Mouse (Mus musculus): ENCODE measurements around the gene Ap5z1. TPM values are rescaled to one million over a fixed set of nuclear protein-coding genes. Genes with fewer than 3 reads are reported as not detected.

Gene Ap5z1
- polyA plus RNA-seq, 1 experiment from 2014 or later, result 9.8 TPM

- Histone ChIP-seq H3K4me1 (peaks cover 77% of the 10 kb centered on the region), H3K4me3 (peak overlapping the region; percentile 36), H3K4me2 (peak overlapping the region; percentile 72), H3K9me3 (no peaks in the 10 kb centered on the region), H3K9ac (peak overlapping the region; percentile 31; the same call in 1 of the 2 replicates), H3K36me3 (peaks cover 23% of the 10 kb centered on the region), H3K27ac (peak overlapping the region; percentile 96), H3K27me3 (no peaks in the 10 kb centered on the region)
- WGBS, result 1% methylated on average over 19 of the region's 19 CpGs
- peak; percentile 94 for ATAC-seq (ENCODE audit: insufficient number of reproducible peaks, low FRiP score, low TSS enrichment, low read depth)
Measured at GRCm38 (mm10) chr5:142440451-142441147, 23.1 kb upstream of the Ap5z1 start.

- Histone ChIP-seq H3K4me1 (peaks cover 83% of the 10 kb centered on the region), H3K9ac (no peak overlapping the region), H3K9me3 (no peaks in the 10 kb centered on the region), H3K4me3 (peak overlapping the region; percentile 36), H3K27ac (peak overlapping the region; percentile 96), H3K4me2 (peak overlapping the region; percentile 72), H3K36me3 (peaks cover 14% of the 10 kb centered on the region; the same call in 1 of the 2 replicates), H3K27me3 (no peaks in the 10 kb centered on the region)
- no peak for ATAC-seq (ENCODE audit: insufficient number of reproducible peaks, low FRiP score, low TSS enrichment, low read depth)
- WGBS, result 57% methylated on average over 22 of the region's 22 CpGs
Measured at GRCm38 (mm10) chr5:142441332-142442044, 22.3 kb upstream of the Ap5z1 start.

- WGBS, result 87% methylated on average over 7 of the region's 7 CpGs
- no peak for ATAC-seq (ENCODE audit: insufficient number of reproducible peaks, low FRiP score, low TSS enrichment, low read depth)
- H3K9ac ChIP-seq, result no peak overlapping the region
- H3K27ac ChIP-seq, result peak overlapping the region; percentile 96
- H3K4me3 ChIP-seq, result no peak overlapping the region
- H3K9me3 ChIP-seq, result no peaks in the 10 kb centered on the region
- no peaks in the 10 kb centered on the region for H3K27me3 ChIP-seq
- H3K36me3 ChIP-seq, result peaks cover 11% of the 10 kb centered on the region; the same call in 1 of the 2 replicates
- peak overlapping the region; percentile 17; the same call in 1 of the 2 replicates for H3K4me2 ChIP-seq
- peaks cover 81% of the 10 kb centered on the region for H3K4me1 ChIP-seq
Measured at GRCm38 (mm10) chr5:142442045-142442440, 21.7 kb upstream of the Ap5z1 start.

- H3K27me3 ChIP-seq, result no peaks in the 10 kb centered on the region
- no peak for ATAC-seq (ENCODE audit: insufficient number of reproducible peaks, low FRiP score, low TSS enrichment, low read depth)
- H3K9ac ChIP-seq, result no peak overlapping the region
- peak overlapping the region; percentile 24; the same call in 1 of the 2 replicates for H3K27ac ChIP-seq
- 78% methylated on average over 15 of the region's 15 CpGs for WGBS
- H3K4me2 ChIP-seq, result no peak overlapping the region
- no peak overlapping the region for H3K4me3 ChIP-seq
- H3K9me3 ChIP-seq, result no peaks in the 10 kb centered on the region
- peaks cover 1% of the 10 kb centered on the region; the same call in 1 of the 2 replicates for H3K36me3 ChIP-seq
- peaks cover 86% of the 10 kb centered on the region for H3K4me1 ChIP-seq
Measured at GRCm38 (mm10) chr5:142443514-142443913, 20.2 kb upstream of the Ap5z1 start.

- H3K9ac ChIP-seq, result no peak overlapping the region
- 0 out of 2 replicates have a peak overlapping the region, but pooled peaks have one; percentile 24 for H3K27ac ChIP-seq
- H3K36me3 ChIP-seq, result peaks cover 5% of the 10 kb centered on the region
- WGBS, result 76% methylated on average over 14 of the region's 14 CpGs
- no peak overlapping the region for H3K4me2 ChIP-seq
- no peak overlapping the region for H3K4me3 ChIP-seq
- H3K9me3 ChIP-seq, result no peaks in the 10 kb centered on the region
- no peaks in the 10 kb centered on the region for H3K27me3 ChIP-seq
- peaks cover 81% of the 10 kb centered on the region for H3K4me1 ChIP-seq
- ATAC-seq (ENCODE audit: insufficient number of reproducible peaks, low FRiP score, low TSS enrichment, low read depth), result no peak
Measured at GRCm38 (mm10) chr5:142443994-142444393, 19.8 kb upstream of the Ap5z1 start.

GRCm38 (mm10) chr5:142444791-142445531 is 18.8 kb upstream of the Ap5z1 start:
- Histone ChIP-seq H3K27me3 (no peaks in the 10 kb centered on the region), H3K4me2 (no peak overlapping the region), H3K36me3 (peaks cover 9% of the 10 kb centered on the region), H3K4me1 (peaks cover 71% of the 10 kb centered on the region), H3K27ac (peak overlapping the region; percentile 50), H3K4me3 (no peak overlapping the region), H3K9me3 (no peaks in the 10 kb centered on the region), H3K9ac (no peak overlapping the region)
- 67% methylated on average over 11 of the region's 11 CpGs for WGBS
- ATAC-seq (ENCODE audit: insufficient number of reproducible peaks, low FRiP score, low TSS enrichment, low read depth), result no peak

GRCm38 (mm10) chr5:142445709-142446108 is 18.0 kb upstream of the Ap5z1 start:
- H3K4me2 ChIP-seq, result no peak overlapping the region
- peaks cover 17% of the 10 kb centered on the region for H3K36me3 ChIP-seq
- peaks cover 67% of the 10 kb centered on the region for H3K4me1 ChIP-seq
- H3K9me3 ChIP-seq, result no peaks in the 10 kb centered on the region
- H3K9ac ChIP-seq, result no peak overlapping the region
- H3K27ac ChIP-seq, result peak overlapping the region; percentile 50
- no peak for ATAC-seq (ENCODE audit: insufficient number of reproducible peaks, low FRiP score, low TSS enrichment, low read depth)
- no peak overlapping the region for H3K4me3 ChIP-seq
- 51% methylated on average over 8 of the region's 8 CpGs for WGBS
- no peaks in the 10 kb centered on the region for H3K27me3 ChIP-seq

GRCm38 (mm10) chr5:142448076-142448475 is 15.7 kb upstream of the Ap5z1 start:
- H3K4me2 ChIP-seq, result 0 out of 2 replicates have a peak overlapping the region, but pooled peaks have one; percentile 8
- under 1% methylated on average over 9 of the region's 9 CpGs for WGBS

GRCm38 (mm10) chr5:142448623-142449022 is 15.1 kb upstream of the Ap5z1 start:
- Histone ChIP-seq H3K9me3 (no peaks in the 10 kb centered on the region), H3K9ac (no peak overlapping the region), H3K4me1 (peaks cover 43% of the 10 kb centered on the region), H3K4me3 (no peak overlapping the region), H3K27me3 (no peaks in the 10 kb centered on the region), H3K27ac (no peak overlapping the region), H3K4me2 (no peak overlapping the region), H3K36me3 (peaks cover 38% of the 10 kb centered on the region)
- no peak for ATAC-seq (ENCODE audit: insufficient number of reproducible peaks, low FRiP score, low TSS enrichment, low read depth)
- 65% methylated on average over 12 of the region's 12 CpGs for WGBS

More at GRCm38 (mm10) chr5:142448076-142448475, 15.7 kb upstream of the Ap5z1 start:
- peaks cover 48% of the 10 kb centered on the region for H3K4me1 ChIP-seq
- H3K27ac ChIP-seq, result peak overlapping the region; percentile 63
- no peak overlapping the region for H3K4me3 ChIP-seq
- peaks cover 33% of the 10 kb centered on the region for H3K36me3 ChIP-seq
- ATAC-seq (ENCODE audit: insufficient number of reproducible peaks, low FRiP score, low TSS enrichment, low read depth), result peak; percentile 62
- no peaks in the 10 kb centered on the region for H3K9me3 ChIP-seq
- H3K9ac ChIP-seq, result no peak overlapping the region
- H3K27me3 ChIP-seq, result no peaks in the 10 kb centered on the region

- no peaks in the 10 kb centered on the region for H3K9me3 ChIP-seq
- H3K27ac ChIP-seq, result no peak overlapping the region
- H3K9ac ChIP-seq, result no peak overlapping the region
- H3K36me3 ChIP-seq, result peaks cover 56% of the 10 kb centered on the region
- no peak for ATAC-seq (ENCODE audit: insufficient number of reproducible peaks, low FRiP score, low TSS enrichment, low read depth)
- 92% methylated on average over 9 of the region's 9 CpGs for WGBS
- H3K4me2 ChIP-seq, result no peak overlapping the region
- H3K27me3 ChIP-seq, result no peaks in the 10 kb centered on the region
- no peak overlapping the region for H3K4me3 ChIP-seq
- peaks cover 21% of the 10 kb centered on the region for H3K4me1 ChIP-seq
Measured at GRCm38 (mm10) chr5:142450846-142451245, 12.9 kb upstream of the Ap5z1 start.

- WGBS, result 18% methylated on average over 1 of the region's 1 CpGs
- Histone ChIP-seq H3K27ac (no peak overlapping the region), H3K9me3 (no peaks in the 10 kb centered on the region), H3K4me3 (no peak overlapping the region), H3K9ac (no peak overlapping the region), H3K4me1 (peaks cover 17% of the 10 kb centered on the region), H3K4me2 (no peak overlapping the region), H3K36me3 (peaks cover 65% of the 10 kb centered on the region), H3K27me3 (no peaks in the 10 kb centered on the region)
- ATAC-seq (ENCODE audit: insufficient number of reproducible peaks, low FRiP score, low TSS enrichment, low read depth), result no peak
Measured at GRCm38 (mm10) chr5:142451759-142452158, 12.0 kb upstream of the Ap5z1 start.
